ENCODE assay signal across 17 mouse cellular contexts in the genomic region with DNA sequence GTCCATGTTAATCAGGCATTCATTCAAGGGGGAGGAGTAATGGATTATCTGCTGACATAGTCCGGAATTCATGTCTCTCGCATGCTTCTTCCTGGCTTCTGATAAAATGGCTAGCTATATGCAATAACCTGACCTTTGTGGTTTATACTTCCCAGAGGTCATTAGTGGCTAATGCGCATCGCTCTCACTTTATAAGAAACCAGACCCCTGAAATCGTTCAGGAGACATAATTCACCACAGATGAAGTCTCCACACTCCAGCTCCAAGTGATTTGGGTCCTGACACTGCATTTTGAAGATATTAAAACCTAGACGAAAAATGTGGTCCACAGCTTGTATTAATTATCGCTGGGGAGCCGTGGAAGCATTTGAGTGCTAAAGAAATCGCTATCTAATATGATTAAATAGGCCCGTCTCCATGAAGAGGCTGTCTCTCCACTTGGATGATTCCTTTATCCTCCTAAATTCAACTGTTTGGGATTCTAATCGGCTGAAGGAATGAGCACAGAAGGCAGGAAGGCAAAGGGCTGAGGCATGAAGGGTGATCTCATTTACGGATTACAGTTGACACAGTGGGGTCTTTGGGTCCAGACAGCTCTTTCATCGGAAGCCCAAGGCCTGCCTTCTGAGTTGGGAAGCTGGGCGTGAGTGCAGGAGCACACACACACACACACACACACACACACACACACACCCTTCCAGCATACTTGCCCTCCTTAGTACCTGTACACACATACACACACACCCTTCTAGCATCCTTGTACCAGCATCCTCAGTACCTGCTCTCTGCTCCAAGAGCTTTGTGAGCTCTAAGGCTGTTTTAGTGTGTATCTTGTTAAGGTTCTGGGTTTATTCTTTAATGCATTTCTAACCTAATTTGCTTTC.
DNase-seq lines count a peak whose midpoint lies in the region; ATAC-seq and TF ChIP-seq lines count a peak whose summit lies in the region.
"Had no signal": no experiment of that assay in that cellular context is flagged by ENCODE, and none has a peak within 500 bp of the region (broad histone marks: within the 10 kb centered on the region; RNA-seq: fewer than 3 reads in every experiment).

No protein-coding gene starts in this region.

- peak overlapping the region; percentile 28 for H3K27ac ChIP-seq in lung, embryonic 16.5 days (ENCODE audit: low read length)
- peak overlapping the region; percentile 45; the same call in 1 of the 2 replicates for H3K27ac ChIP-seq in hindbrain, embryonic 15.5 days (replicated peaks)
- H3K27ac ChIP-seq in midbrain, embryonic 13.5 days, result no peak overlapping the region
- H3K27ac ChIP-seq in left cerebral cortex, adult 2 months, result no peak overlapping the region
- no peak overlapping the region for H3K27ac ChIP-seq in heart, embryonic 11.5 days (ENCODE audit: low read depth, low read length)
- H3K27ac ChIP-seq: embryonic facial prominence, embryonic 13.5 days; forebrain, embryonic 12.5 days; neural tube, embryonic 12.5 days had no signal

- H3K9ac ChIP-seq in lung, embryonic 16.5 days (ENCODE audit: low read length), result no peak overlapping the region
- no peak overlapping the region for H3K9ac ChIP-seq in hindbrain, embryonic 15.5 days
- H3K9ac ChIP-seq in midbrain, embryonic 13.5 days (replicated peaks), result no peak overlapping the region
- no peak overlapping the region for H3K9ac ChIP-seq in heart, embryonic 11.5 days (ENCODE audit: low read depth, low read length)
- H3K9ac ChIP-seq: embryonic facial prominence, embryonic 13.5 days; forebrain, embryonic 12.5 days; neural tube, embryonic 12.5 days had no signal

- no peak overlapping the region for H3K4me2 ChIP-seq in lung, embryonic 16.5 days (ENCODE audit: low read depth, low read length)
- no peak overlapping the region for H3K4me2 ChIP-seq in hindbrain, embryonic 15.5 days
- no peak overlapping the region for H3K4me2 ChIP-seq in midbrain, embryonic 13.5 days (replicated peaks)
- H3K4me2 ChIP-seq in heart, embryonic 11.5 days, result no peak overlapping the region
- H3K4me2 ChIP-seq: embryonic facial prominence, embryonic 13.5 days; forebrain, embryonic 12.5 days; neural tube, embryonic 12.5 days had no signal

- no peak for DNase-seq in lung, postnatal 10 days
- no peak for DNase-seq in left cerebral cortex, adult 2 months (ENCODE audit: extremely low spot score in 1 of 2, low spot score in 2 of 2)
- no peak for DNase-seq in cerebellum, adult 8-10 months
- DNase-seq: cerebellum, adult 18-20 months; heart, adult 11 months; kidney, postnatal 10 days; left cerebral cortex, postnatal 4 days; right cerebral cortex, adult 18-20 months had no signal

- H3K4me3 ChIP-seq in lung, embryonic 16.5 days (ENCODE audit: low read length), result no peak overlapping the region
- H3K4me3 ChIP-seq in hindbrain, embryonic 15.5 days, result no peak overlapping the region
- H3K4me3 ChIP-seq in midbrain, embryonic 13.5 days (replicated peaks), result no peak overlapping the region
- no peak overlapping the region for H3K4me3 ChIP-seq in left cerebral cortex, adult 2 months
- H3K4me3 ChIP-seq in heart, embryonic 11.5 days (ENCODE audit: low read depth, low read length), result no peak overlapping the region
- H3K4me3 ChIP-seq: embryonic facial prominence, embryonic 13.5 days; forebrain, embryonic 12.5 days; neural tube, embryonic 12.5 days had no signal

- peak; percentile 65 for ATAC-seq in lung, embryonic 16.5 days (ENCODE audit: low read depth)
- 0 out of 2 replicates have a peak, but pooled peaks have one; percentile 46 for ATAC-seq in hindbrain, embryonic 15.5 days (ENCODE audit: low FRiP score, low read depth)
- ATAC-seq in midbrain, embryonic 13.5 days, result peak; percentile 56
- no peak for ATAC-seq in heart, embryonic 11.5 days (replicated peaks; ENCODE audit: insufficient number of reproducible peaks, low FRiP score, low TSS enrichment)
- ATAC-seq: CD4-positive, CD25-positive, alpha-beta regulatory T cell, adult 4 months; intestine, embryonic 16.5 days had no signal

- H3K27me3 ChIP-seq in lung, embryonic 16.5 days (ENCODE audit: control insufficient read depth, insufficient read depth, low read depth, low read length), result no peaks in the 10 kb centered on the region
- no peaks in the 10 kb centered on the region for H3K27me3 ChIP-seq in hindbrain, embryonic 15.5 days
- H3K27me3 ChIP-seq in midbrain, embryonic 13.5 days, result no peaks in the 10 kb centered on the region
- H3K27me3 ChIP-seq in heart, embryonic 11.5 days (ENCODE audit: control insufficient read depth, insufficient read depth, low read length), result no peaks in the 10 kb centered on the region
- H3K27me3 ChIP-seq: embryonic facial prominence, embryonic 13.5 days; forebrain, embryonic 12.5 days; neural tube, embryonic 12.5 days had no signal

- intact Hi-C loops in left cerebral cortex, adult 2 months (cut with DNase I), result no loop called here

- TF ChIP-seq CTCF in left cerebral cortex, adult 2 months (IDR thresholded peaks at IDR 0.05), result no peak

- 54% methylated on average over 14 of the region's 14 CpGs for WGBS in lung, embryonic 16.5 days
- WGBS in hindbrain, embryonic 15.5 days, result 48% methylated on average over 14 of the region's 14 CpGs
- 28% methylated on average over 14 of the region's 14 CpGs for WGBS in midbrain, embryonic 13.5 days
- WGBS in heart, embryonic 11.5 days (ENCODE audit: insufficient replicate concordance), result 71% methylated on average over 14 of the region's 14 CpGs

- peaks cover 9% of the 10 kb centered on the region for H3K4me1 ChIP-seq in lung, embryonic 16.5 days (replicated peaks; ENCODE audit: control insufficient read depth, insufficient read depth, low read length)
- no peaks in the 10 kb centered on the region for H3K4me1 ChIP-seq in hindbrain, embryonic 15.5 days (replicated peaks)
- H3K4me1 ChIP-seq in midbrain, embryonic 13.5 days (replicated peaks), result no peaks in the 10 kb centered on the region
- no peaks in the 10 kb centered on the region for H3K4me1 ChIP-seq in heart, embryonic 11.5 days (ENCODE audit: control insufficient read depth, insufficient read depth, low read length)
- H3K4me1 ChIP-seq: neural tube, embryonic 12.5 days had no signal

- no peaks in the 10 kb centered on the region for H3K36me3 ChIP-seq in lung, embryonic 16.5 days (ENCODE audit: control insufficient read depth, insufficient read depth, low read length)
- no peaks in the 10 kb centered on the region for H3K36me3 ChIP-seq in hindbrain, embryonic 15.5 days
- no peaks in the 10 kb centered on the region for H3K36me3 ChIP-seq in midbrain, embryonic 13.5 days
- no peaks in the 10 kb centered on the region for H3K36me3 ChIP-seq in heart, embryonic 11.5 days (ENCODE audit: control insufficient read depth, insufficient read depth, low read length)
- H3K36me3 ChIP-seq: embryonic facial prominence, embryonic 13.5 days; forebrain, embryonic 12.5 days; neural tube, embryonic 12.5 days had no signal

- H3K9me3 ChIP-seq in lung, embryonic 16.5 days (ENCODE audit: control insufficient read depth, low read length), result peaks cover 3% of the 10 kb centered on the region; the same call in 1 of the 2 replicates
- no peaks in the 10 kb centered on the region for H3K9me3 ChIP-seq in hindbrain, embryonic 15.5 days
- no peaks in the 10 kb centered on the region for H3K9me3 ChIP-seq in midbrain, embryonic 13.5 days
- H3K9me3 ChIP-seq in heart, embryonic 11.5 days (replicated peaks; ENCODE audit: control insufficient read depth, low read length), result no peaks in the 10 kb centered on the region
- H3K9me3 ChIP-seq: embryonic facial prominence, embryonic 13.5 days; forebrain, embryonic 12.5 days; neural tube, embryonic 12.5 days had no signal

Comparison
In these comparisons a context has a peak if more than half of its experiments do, and no peak if none do; other contexts are left out.
1. H3K27ac ChIP-seq: peak in lung, embryonic 16.5 days (single experiment) and hindbrain, embryonic 15.5 days (single experiment); none in midbrain, embryonic 13.5 days (single experiment), left cerebral cortex, adult 2 months (single experiment) and heart, embryonic 11.5 days (single experiment).